Mouse (Mus musculus): ENCODE data around the gene Nsun5. TPM values are rescaled to one million over a fixed set of nuclear protein-coding genes. Genes with fewer than 3 reads are reported as not detected.

Nsun5 gene
- polyA plus RNA-seq, 1 experiment from 2014 or later, result 34.1 TPM

DNA sequence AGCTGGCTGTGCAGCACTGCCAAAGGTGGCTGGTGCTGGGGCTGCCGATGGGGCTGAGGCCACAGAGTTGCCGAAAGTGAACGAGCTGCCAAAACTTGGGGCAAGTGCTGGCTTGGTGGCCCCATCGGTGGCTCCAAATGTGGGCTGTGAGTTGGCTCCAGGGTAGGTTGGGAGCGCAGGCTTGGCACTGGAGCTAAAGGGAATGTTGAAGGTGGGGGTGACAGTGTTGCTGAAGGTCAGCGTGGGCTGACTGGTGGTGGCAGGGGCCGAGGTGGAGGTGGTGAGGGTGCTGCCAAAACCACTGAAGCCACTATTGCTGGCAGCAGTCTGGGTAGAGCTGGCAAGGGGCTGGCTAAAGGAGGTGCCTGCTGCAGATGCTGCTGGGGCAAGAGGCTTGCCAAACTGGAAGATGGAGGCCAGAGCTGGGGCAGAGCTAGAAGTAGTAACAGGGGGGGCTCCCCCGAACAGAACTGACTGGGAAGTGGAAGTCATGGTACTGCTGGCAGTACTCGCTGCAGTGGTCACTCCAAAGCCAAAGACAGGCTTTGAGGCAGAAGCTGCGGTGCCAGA, 11.7 kb downstream of the Nsun5 start:
- 97% methylated on average over 10 of the region's 10 CpGs for WGBS
- Histone ChIP-seq H3K4me2 (ENCODE audit: low read length) (no peak overlapping the region), H3K27me3 (ENCODE audit: control insufficient read depth, insufficient read depth, low read depth, low read length) (no peaks in the 10 kb centered on the region), H3K36me3 (ENCODE audit: control insufficient read depth, insufficient read depth, low read length) (peaks cover 60% of the 10 kb centered on the region), H3K4me3 (ENCODE audit: low read depth, low read length) (no peak overlapping the region), H3K9ac (ENCODE audit: low read depth, low read length) (no peak overlapping the region), H3K27ac (ENCODE audit: low read length) (no peak overlapping the region), H3K4me1 (ENCODE audit: control insufficient read depth, insufficient read depth, low read length) (no peaks in the 10 kb centered on the region), H3K9me3 (replicated peaks; ENCODE audit: control insufficient read depth, low read length, poor library complexity, severe bottlenecking) (no peaks in the 10 kb centered on the region)
- no peak for ATAC-seq

- no peaks in the 10 kb centered on the region for H3K9me3 ChIP-seq (replicated peaks; ENCODE audit: control insufficient read depth, low read length, poor library complexity, severe bottlenecking)
- no peak overlapping the region for H3K4me2 ChIP-seq (ENCODE audit: low read length)
- no peak overlapping the region for H3K9ac ChIP-seq (ENCODE audit: low read depth, low read length)
- no peak overlapping the region for H3K4me3 ChIP-seq (ENCODE audit: low read depth, low read length)
- no peak overlapping the region for H3K27ac ChIP-seq (ENCODE audit: low read length)
- no peak for ATAC-seq
- no peaks in the 10 kb centered on the region for H3K4me1 ChIP-seq (ENCODE audit: control insufficient read depth, insufficient read depth, low read length)
- H3K36me3 ChIP-seq (ENCODE audit: control insufficient read depth, insufficient read depth, low read length), result peaks cover 65% of the 10 kb centered on the region
- no peaks in the 10 kb centered on the region for H3K27me3 ChIP-seq (ENCODE audit: control insufficient read depth, insufficient read depth, low read depth, low read length)
- WGBS, result 91% methylated on average over 7 of the region's 7 CpGs
Observed at GRCm38 (mm10) chr5:135382746-135383145, 13.0 kb downstream of the Nsun5 start.

GRCm38 (mm10) chr5:135383771-135384170, 14.0 kb downstream of the Nsun5 start:
- Histone ChIP-seq H3K36me3 (ENCODE audit: control insufficient read depth, insufficient read depth, low read length) (peaks cover 68% of the 10 kb centered on the region), H3K9ac (ENCODE audit: low read depth, low read length) (no peak overlapping the region), H3K4me2 (ENCODE audit: low read length) (no peak overlapping the region), H3K27me3 (ENCODE audit: control insufficient read depth, insufficient read depth, low read depth, low read length) (no peaks in the 10 kb centered on the region), H3K27ac (ENCODE audit: low read length) (no peak overlapping the region), H3K4me3 (ENCODE audit: low read depth, low read length) (no peak overlapping the region), H3K9me3 (replicated peaks; ENCODE audit: control insufficient read depth, low read length, poor library complexity, severe bottlenecking) (no peaks in the 10 kb centered on the region), H3K4me1 (ENCODE audit: control insufficient read depth, insufficient read depth, low read length) (no peaks in the 10 kb centered on the region)
- no peak for ATAC-seq
- WGBS, result 90% methylated on average over 10 of the region's 10 CpGs

GRCm38 (mm10) chr5:135394004-135394823, 24.5 kb downstream of the Nsun5 start, which contains the start of gene Pom121:
TSS of gene Pom121 (minus strand) at chr5:135394546.
- peaks cover 16% of the 10 kb centered on the region for H3K36me3 ChIP-seq (ENCODE audit: control insufficient read depth, insufficient read depth, low read length)
- no peaks in the 10 kb centered on the region for H3K27me3 ChIP-seq (ENCODE audit: control insufficient read depth, insufficient read depth, low read depth, low read length)
- peak within 1 kb of the TSS; percentile 100 for H3K4me3 ChIP-seq (ENCODE audit: low read depth, low read length)
- under 1% methylated on average over 82 of the region's 110 CpGs for WGBS
- peak within 1 kb of the TSS; percentile 87 for H3K4me2 ChIP-seq (ENCODE audit: low read length)
- H3K27ac ChIP-seq (ENCODE audit: low read length), result peak within 1 kb of the TSS; percentile 75
- no peaks in the 10 kb centered on the region for H3K9me3 ChIP-seq (replicated peaks; ENCODE audit: control insufficient read depth, low read length, poor library complexity, severe bottlenecking)
- ATAC-seq, result peak; percentile 91
- peak within 1 kb of the TSS; percentile 96 for H3K9ac ChIP-seq (ENCODE audit: low read depth, low read length)
- peaks cover 14% of the 10 kb centered on the region for H3K4me1 ChIP-seq (ENCODE audit: control insufficient read depth, insufficient read depth, low read length)

- no peak overlapping the region for H3K9ac ChIP-seq (ENCODE audit: low read depth, low read length)
- peaks cover 14% of the 10 kb centered on the region for H3K4me1 ChIP-seq (ENCODE audit: control insufficient read depth, insufficient read depth, low read length)
- H3K27ac ChIP-seq (ENCODE audit: low read length), result no peak overlapping the region
- ATAC-seq, result no peak
- no peak overlapping the region for H3K4me3 ChIP-seq (ENCODE audit: low read depth, low read length)
- WGBS, result 53% methylated on average over 5 of the region's 5 CpGs
- H3K36me3 ChIP-seq (ENCODE audit: control insufficient read depth, insufficient read depth, low read length), result peaks cover 6% of the 10 kb centered on the region
- no peaks in the 10 kb centered on the region for H3K27me3 ChIP-seq (ENCODE audit: control insufficient read depth, insufficient read depth, low read depth, low read length)
- no peak overlapping the region for H3K4me2 ChIP-seq (ENCODE audit: low read length)
- H3K9me3 ChIP-seq (replicated peaks; ENCODE audit: control insufficient read depth, low read length, poor library complexity, severe bottlenecking), result no peaks in the 10 kb centered on the region
Observed at GRCm38 (mm10) chr5:135395826-135396225, 26.1 kb downstream of the Nsun5 start.

- Histone ChIP-seq H3K4me3 (ENCODE audit: low read depth, low read length) (no peak overlapping the region), H3K27ac (ENCODE audit: low read length) (no peak overlapping the region), H3K36me3 (ENCODE audit: control insufficient read depth, insufficient read depth, low read length) (no peaks in the 10 kb centered on the region), H3K9ac (ENCODE audit: low read depth, low read length) (no peak overlapping the region), H3K9me3 (replicated peaks; ENCODE audit: control insufficient read depth, low read length, poor library complexity, severe bottlenecking) (no peaks in the 10 kb centered on the region), H3K4me1 (ENCODE audit: control insufficient read depth, insufficient read depth, low read length) (peaks cover 5% of the 10 kb centered on the region), H3K4me2 (ENCODE audit: low read length) (no peak overlapping the region), H3K27me3 (ENCODE audit: control insufficient read depth, insufficient read depth, low read depth, low read length) (no peaks in the 10 kb centered on the region)
- WGBS, result 78% methylated on average over 6 of the region's 6 CpGs
- ATAC-seq, result no peak
Observed at GRCm38 (mm10) chr5:135399382-135399781, 29.6 kb downstream of the Nsun5 start.

GRCm38 (mm10) chr5:135400244-135400643, 30.5 kb downstream of the Nsun5 start:
- 13% methylated on average over 2 of the region's 2 CpGs for WGBS
- no peaks in the 10 kb centered on the region for H3K27me3 ChIP-seq (ENCODE audit: control insufficient read depth, insufficient read depth, low read depth, low read length)
- H3K4me3 ChIP-seq (ENCODE audit: low read depth, low read length), result no peak overlapping the region
- H3K36me3 ChIP-seq (ENCODE audit: control insufficient read depth, insufficient read depth, low read length), result no peaks in the 10 kb centered on the region
- no peak overlapping the region for H3K4me2 ChIP-seq (ENCODE audit: low read length)
- no peak overlapping the region for H3K9ac ChIP-seq (ENCODE audit: low read depth, low read length)
- H3K9me3 ChIP-seq (replicated peaks; ENCODE audit: control insufficient read depth, low read length, poor library complexity, severe bottlenecking), result no peaks in the 10 kb centered on the region
- peaks cover 4% of the 10 kb centered on the region; the same call in 1 of the 2 replicates for H3K4me1 ChIP-seq (ENCODE audit: control insufficient read depth, insufficient read depth, low read length)
- H3K27ac ChIP-seq (ENCODE audit: low read length), result no peak overlapping the region
- ATAC-seq, result 0 out of 2 replicates have a peak, but pooled peaks have one; percentile 60

DNA sequence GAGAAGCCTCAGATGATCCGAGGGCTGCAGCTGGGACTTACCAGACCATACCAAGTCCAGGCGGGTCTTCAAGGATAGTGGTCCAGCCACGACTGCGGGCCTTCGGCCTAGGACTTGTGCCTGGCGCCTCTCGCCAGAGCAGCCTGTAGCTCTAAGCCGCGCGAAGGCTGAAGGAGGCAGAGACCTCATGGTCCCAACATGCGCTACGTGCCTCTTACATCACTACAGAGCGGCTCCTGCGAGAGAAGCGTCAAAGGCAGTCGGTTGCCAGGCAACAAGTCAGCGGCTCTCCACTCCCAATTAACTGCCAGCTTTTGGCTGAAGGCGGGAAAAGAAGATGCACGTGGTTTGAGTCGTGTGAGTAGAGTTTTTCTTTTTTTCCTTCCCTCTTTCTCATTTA, 34.9 kb downstream of the Nsun5 start:
- 30% methylated on average over 20 of the region's 20 CpGs for WGBS
- peaks cover 4% of the 10 kb centered on the region; the same call in 1 of the 2 replicates for H3K4me1 ChIP-seq (ENCODE audit: control insufficient read depth, insufficient read depth, low read length)
- H3K4me2 ChIP-seq (ENCODE audit: low read length), result peak overlapping the region; percentile 50
- no peak overlapping the region for H3K27ac ChIP-seq (ENCODE audit: low read length)
- H3K9ac ChIP-seq (ENCODE audit: low read depth, low read length), result 0 out of 2 replicates have a peak overlapping the region, but pooled peaks have one; percentile 44
- no peak overlapping the region for H3K4me3 ChIP-seq (ENCODE audit: low read depth, low read length)
- H3K36me3 ChIP-seq (ENCODE audit: control insufficient read depth, insufficient read depth, low read length), result 0 out of 2 replicates have a peak, but pooled peaks cover 2% of the 10 kb centered on the region
- no peaks in the 10 kb centered on the region for H3K27me3 ChIP-seq (ENCODE audit: control insufficient read depth, insufficient read depth, low read depth, low read length)
- H3K9me3 ChIP-seq (replicated peaks; ENCODE audit: control insufficient read depth, low read length, poor library complexity, severe bottlenecking), result no peaks in the 10 kb centered on the region
- ATAC-seq, result peak; percentile 90

DNA sequence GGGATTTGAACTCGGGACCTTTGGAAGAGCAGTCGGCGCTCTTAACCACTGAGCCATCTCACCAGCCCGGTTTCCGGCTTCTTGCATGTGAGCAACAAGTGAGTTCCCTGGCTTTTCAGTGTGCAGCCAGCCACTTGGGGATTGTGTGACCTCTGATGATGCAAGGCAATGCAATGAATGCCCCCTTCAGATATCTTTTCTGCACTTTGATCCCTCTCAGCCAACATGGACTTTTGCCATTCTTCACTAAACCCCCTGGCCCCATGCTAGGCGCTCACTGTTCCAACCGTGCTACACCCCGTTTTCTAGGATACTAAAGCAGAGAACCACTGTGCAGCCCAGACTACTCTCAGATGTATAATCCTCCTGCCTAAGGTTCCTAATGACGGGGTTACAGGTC, 35.7 kb downstream of the Nsun5 start:
- Histone ChIP-seq H3K4me1 (ENCODE audit: control insufficient read depth, insufficient read depth, low read length) (peaks cover 4% of the 10 kb centered on the region; the same call in 1 of the 2 replicates), H3K36me3 (ENCODE audit: control insufficient read depth, insufficient read depth, low read length) (peaks cover 10% of the 10 kb centered on the region; the same call in 1 of the 2 replicates), H3K4me3 (ENCODE audit: low read depth, low read length) (no peak overlapping the region), H3K27ac (ENCODE audit: low read length) (no peak overlapping the region), H3K9ac (ENCODE audit: low read depth, low read length) (no peak overlapping the region), H3K4me2 (ENCODE audit: low read length) (no peak overlapping the region), H3K9me3 (replicated peaks; ENCODE audit: control insufficient read depth, low read length, poor library complexity, severe bottlenecking) (no peaks in the 10 kb centered on the region), H3K27me3 (ENCODE audit: control insufficient read depth, insufficient read depth, low read depth, low read length) (no peaks in the 10 kb centered on the region)
- ATAC-seq, result no peak
- WGBS, result 84% methylated on average over 9 of the region's 9 CpGs

All from midbrain, embryonic 16.5 days (tissue).